Comparison of ENCODE assay signal across 23 mouse cellular contexts in the genomic region with DNA sequence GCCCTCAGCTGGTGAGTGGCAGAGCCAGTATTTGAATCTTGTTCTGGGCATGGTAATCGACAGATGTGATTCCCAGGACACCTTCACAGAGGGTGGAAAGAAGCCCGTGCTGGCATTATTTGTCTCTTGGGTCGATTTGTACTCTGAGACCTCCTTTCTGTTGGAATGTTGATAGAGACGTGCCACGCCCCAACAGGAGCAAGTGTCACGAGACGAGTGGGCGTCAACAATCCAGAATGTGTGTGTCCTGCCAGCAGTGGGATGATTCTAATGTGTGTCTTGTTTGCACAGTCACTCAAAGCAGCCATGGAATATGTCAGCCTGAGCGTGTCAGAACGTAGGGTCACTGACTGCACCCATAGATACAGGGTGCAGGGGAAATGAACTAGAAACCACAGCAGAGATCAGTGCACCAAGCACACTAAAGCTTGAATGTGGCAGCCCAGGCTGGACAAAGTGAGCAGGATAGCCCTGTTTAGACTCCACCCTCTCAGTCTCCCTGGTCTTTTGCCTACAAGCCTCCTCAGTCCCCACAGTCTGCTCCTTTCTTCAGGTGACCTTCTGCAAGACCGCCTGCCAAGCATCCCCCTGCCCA. TPM values are rescaled to one million over a fixed set of nuclear protein-coding genes. Genes with fewer than 3 reads are reported as not detected.
DNase-seq lines count a peak whose midpoint lies in the region; ATAC-seq and TF ChIP-seq lines count a peak whose summit lies in the region.
"Had no signal": no experiment of that assay in that cellular context is flagged by ENCODE, and none has a peak within 500 bp of the region (broad histone marks: within the 10 kb centered on the region; RNA-seq: fewer than 3 reads in every experiment).

No protein-coding gene starts in this region.

- DNase-seq in heart, postnatal 4 days = peak; percentile 12
- no peak for DNase-seq in heart, postnatal 10 days
- peak; percentile 40 for DNase-seq in lung, postnatal 10 days
- DNase-seq in lung, postnatal 25 days (ENCODE audit: low spot score) = no peak
- DNase-seq in 3T3-L1 (ENCODE audit: low read depth, low spot score) (peak; percentile 17), R1 (ENCODE audit: low read depth, low spot score) (peak; percentile 72)
- no peak for DNase-seq in spleen, postnatal 10 days (ENCODE audit: low spot score in 2 of 2)
- no peak for DNase-seq in hindbrain, postnatal 0 days (ENCODE audit: low spot score)

- H3K9me3 ChIP-seq in hindbrain, postnatal 0 days (ENCODE audit: low read length) = no peaks in the 10 kb centered on the region
- H3K9me3 ChIP-seq: embryonic facial prominence, embryonic 10.5 days; forebrain, embryonic 13.5 days; hindbrain, embryonic 10.5 days had no signal

- no peak overlapping the region for H3K4me2 ChIP-seq in hindbrain, postnatal 0 days (ENCODE audit: low read depth, low read length)
- H3K4me2 ChIP-seq: forebrain, embryonic 13.5 days; hindbrain, embryonic 14.5 days had no signal

- WGBS in hindbrain, postnatal 0 days = 73% methylated on average over 11 of the region's 11 CpGs

- ATAC-seq in hindbrain, postnatal 0 days = no peak
- ATAC-seq: activated CD4-positive, CD25-positive, alpha-beta regulatory T cell, adult 4 months; forebrain, embryonic 13.5 days; forebrain, postnatal 0 days had no signal

- H3K4me1 ChIP-seq in hindbrain, postnatal 0 days (ENCODE audit: insufficient read depth, low read length) = no peaks in the 10 kb centered on the region

- no peak overlapping the region for H3K4me3 ChIP-seq in hindbrain, postnatal 0 days (ENCODE audit: low read length)
- H3K4me3 ChIP-seq: embryonic facial prominence, embryonic 10.5 days; forebrain, embryonic 13.5 days; hindbrain, embryonic 10.5 days had no signal

- no peaks in the 10 kb centered on the region for H3K36me3 ChIP-seq in hindbrain, postnatal 0 days (ENCODE audit: insufficient read depth, low read length)
- H3K36me3 ChIP-seq: embryonic facial prominence, embryonic 10.5 days; hindbrain, embryonic 10.5 days had no signal

- no peak for TF ChIP-seq CTCF in hindbrain, postnatal 0 days (IDR thresholded peaks at IDR 0.05; ENCODE audit: low read depth)

- no peak overlapping the region for H3K9ac ChIP-seq in hindbrain, postnatal 0 days (replicated peaks; ENCODE audit: low read length)
- H3K9ac ChIP-seq: forebrain, embryonic 13.5 days; forebrain, postnatal 0 days; hindbrain, embryonic 14.5 days had no signal

- no peak overlapping the region for H3K27ac ChIP-seq in hindbrain, postnatal 0 days
- H3K27ac ChIP-seq: embryonic facial prominence, embryonic 10.5 days; forebrain, embryonic 13.5 days; hindbrain, embryonic 10.5 days; hindbrain, embryonic 14.5 days had no signal

- intact Hi-C loops in heart, postnatal 10 days (cut with DNase I) = no loop called here

- no peaks in the 10 kb centered on the region for H3K27me3 ChIP-seq in hindbrain, postnatal 0 days (ENCODE audit: insufficient read depth, low read length)
- H3K27me3 ChIP-seq: CH12.LX had no signal

RNA-seq across cellular contexts. Expression of gene Mfsd6l, which starts 23.9 kb away (rescaled TPM):
- under 1 TPM; 0.36 to 0.60 TPM for total RNA-seq in heart, postnatal 4 days (2021)
- total RNA-seq in heart, postnatal 10 days (2021) = under 1 TPM; 0.27 to 0.31 TPM
- total RNA-seq in hindbrain, postnatal 0 days (2014; rRNA removed) = 0.10 TPM in 1 of 2 replicates, not detected in the other
- polyA plus RNA-seq in hindbrain, postnatal 0 days (2015; fragmentation: Nextera tagmentation; extraction: Ambion mirVana) = 0.11 TPM in 2 replicates
- total RNA-seq: adrenal gland, adult 18-20 months; adrenal gland, postnatal 36 days; gastrocnemius, adult 18-20 months; gastrocnemius, postnatal 14 days; granulocyte monocyte progenitor cell, adult 5-6 weeks had no signal
- polyA plus RNA-seq: activated CD4-positive, CD25-positive, alpha-beta regulatory T cell, adult 4 months; forebrain, embryonic 13.5 days; heart, embryonic 14.5 days; hindbrain, embryonic 14.5 days had no signal

RNA-seq across cellular contexts. Expression of gene Pik3r6, which starts 29.2 kb away (rescaled TPM):
- total RNA-seq in heart, postnatal 4 days (2021) = 1 to 10 TPM; 5.0 to 6.1 TPM
- 1 to 10 TPM; 7.4 to 9.6 TPM for total RNA-seq in heart, postnatal 10 days (2021)
- 1.5 and 2.7 TPM in 2 replicates for total RNA-seq in hindbrain, postnatal 0 days (2014; rRNA removed)
- polyA plus RNA-seq in hindbrain, postnatal 0 days (2015; fragmentation: Nextera tagmentation; extraction: Ambion mirVana) = 1.3 and 1.7 TPM in 2 replicates
- polyA plus RNA-seq: activated CD4-positive, CD25-positive, alpha-beta regulatory T cell, adult 4 months had no signal

RNA-seq across cellular contexts. Expression of gene Ccdc42, which starts 54.8 kb away (rescaled TPM):
- total RNA-seq in heart, postnatal 4 days (2021) = under 1 TPM in 1 of 2 experiments, not detected in 1; 0.25 TPM
- total RNA-seq in heart, postnatal 10 days (2021) = under 1 TPM; 0.24 to 0.47 TPM
- 0.25 TPM in 1 of 2 replicates, not detected in the other for total RNA-seq in hindbrain, postnatal 0 days (2014; rRNA removed)
- 0.28 and 0.44 TPM in 2 replicates for polyA plus RNA-seq in hindbrain, postnatal 0 days (2015; fragmentation: Nextera tagmentation; extraction: Ambion mirVana)
- total RNA-seq: adrenal gland, postnatal 36 days; CH12.LX; ES-E14; gastrocnemius, adult 18-20 months; granulocyte monocyte progenitor cell, adult 5-6 weeks; heart, postnatal 14 days had no signal
- polyA plus RNA-seq: activated CD4-positive, CD25-positive, alpha-beta regulatory T cell, adult 4 months; forebrain, embryonic 13.5 days had no signal

Comparison
In these comparisons a context has a peak if more than half of its experiments do, and no peak if none do; other contexts are left out.
1. DNase-seq: peak in heart, postnatal 4 days (single experiment), lung, postnatal 10 days (single experiment), 3T3-L1 (single experiment) and R1 (single experiment); none in heart, postnatal 10 days (0 of 2), lung, postnatal 25 days (single experiment), spleen, postnatal 10 days (0 of 2) and hindbrain, postnatal 0 days (single experiment).